Mouse (Mus musculus) kidney, adult 2 months (tissue): ENCODE data around the gene Zfp446. TPM values are rescaled to one million over a fixed set of nuclear protein-coding genes. Genes with fewer than 3 reads are reported as not detected.
A peak's percentile ranks its signal among the peaks of the same experiment; 100 is the strongest.

Source experiments
- DNase-seq: peaks from one replicate; pipeline ENCODE4 v3.0.0; 2021
- H3K27ac ChIP-seq: fragments of 200-500 bp; 2 replicates; pipeline ENCODE4 v1.5.1; 2012; ENCODE audit warnings: low read depth, low read length, control low read depth, inconsistent platforms; ENCODE audit not compliant: insufficient read depth
- H3K27me3 ChIP-seq: fragments of 200-500 bp; replicated peaks from 2 replicates; pipeline ENCODE4 v1.6.1; 2012; ENCODE audit warnings: mild to moderate bottlenecking, moderate library complexity, low read length, inconsistent platforms; ENCODE audit not compliant: control insufficient read depth, insufficient read depth
- H3K36me3 ChIP-seq: fragments of 200-500 bp; 2 replicates; pipeline ENCODE4 v1.6.1; 2012; ENCODE audit warnings: mild to moderate bottlenecking, moderate library complexity, low read length, inconsistent platforms; ENCODE audit not compliant: control insufficient read depth, insufficient read depth
- H3K4me1 ChIP-seq: fragments of 200-500 bp; 2 replicates; pipeline ENCODE4 v1.6.1; 2011; ENCODE audit warnings: low read length; ENCODE audit not compliant: control insufficient read depth, insufficient read depth
- H3K4me3 ChIP-seq: fragments of 200-500 bp; 2 replicates; pipeline ENCODE4 v1.5.1; 2011; ENCODE audit warnings: mild to moderate bottlenecking, low read depth, low read length, control low read depth; ENCODE audit not compliant: insufficient read depth
- CTCF ChIP-seq: fragments of 200-500 bp; conservative IDR thresholded peaks from 2 replicates; pipeline ENCODE4 v1.5.1; 2011; ENCODE audit warnings: low read depth, mild to moderate bottlenecking, control low read depth, low read length, moderate library complexity, mixed read lengths; ENCODE audit not compliant: insufficient read depth, insufficient read length
- POLR2A ChIP-seq: fragments of 200-500 bp; IDR thresholded peaks from one replicate; pipeline ENCODE4 v1.6.1; 2011; ENCODE audit warnings: low read depth, low read length, control low read depth
- WGBS: fragments of 180-500 bp; shearing (Covaris S2); methylation state at CpG from one replicate; pipeline ENCODE4 v1.1.7; 2018; 5-methylcytosine and 5-hydroxymethylcytosine counted together
- polyA plus RNA-seq: library from polyadenylated mRNA; depleted of rRNA; stranded (reverse); fragments of >200 nt; gene quantifications from 2 replicates; pipeline ENCODE4 v1.2.3, GENCODE M21; 2012

Gene Zfp446
- polyA plus RNA-seq, 1 experiment = 5.4 TPM

DNA sequence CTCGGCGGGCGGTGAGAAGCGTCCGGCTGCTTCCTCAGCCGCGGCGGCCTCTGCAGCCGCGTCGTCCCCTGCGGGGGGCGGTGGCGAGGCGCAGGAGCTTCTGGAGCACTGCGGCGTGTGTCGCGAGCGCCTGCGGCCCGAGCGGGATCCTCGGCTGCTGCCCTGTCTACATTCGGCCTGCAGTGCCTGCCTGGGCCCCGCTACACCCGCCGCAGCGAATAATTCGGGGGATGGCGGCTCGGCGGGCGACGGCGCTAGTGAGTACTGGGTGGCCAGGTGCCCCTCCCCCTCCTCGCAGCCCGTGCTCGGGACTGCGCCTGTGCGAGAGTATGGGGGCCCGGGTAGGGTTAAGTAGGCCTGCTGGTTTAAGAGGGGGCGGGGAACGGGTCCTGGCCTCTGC lies 47.2 kb downstream of the Zfp446 start:
- H3K27me3 ChIP-seq = no peaks in the 10 kb centered on the region
- H3K27ac ChIP-seq = peak overlapping the region; percentile 61; the same call in 1 of the 2 replicates
- DNase-seq = peak; percentile 68
- H3K4me1 ChIP-seq = peaks cover 12% of the 10 kb centered on the region
- peak overlapping the region; percentile 65 for H3K4me3 ChIP-seq
- peaks cover 2% of the 10 kb centered on the region; the same call in 1 of the 2 replicates for H3K36me3 ChIP-seq
- WGBS = under 1% methylated on average over 36 of the region's 44 CpGs
- TF ChIP-seq POLR2A (no peak), CTCF (no peak)

DNA sequence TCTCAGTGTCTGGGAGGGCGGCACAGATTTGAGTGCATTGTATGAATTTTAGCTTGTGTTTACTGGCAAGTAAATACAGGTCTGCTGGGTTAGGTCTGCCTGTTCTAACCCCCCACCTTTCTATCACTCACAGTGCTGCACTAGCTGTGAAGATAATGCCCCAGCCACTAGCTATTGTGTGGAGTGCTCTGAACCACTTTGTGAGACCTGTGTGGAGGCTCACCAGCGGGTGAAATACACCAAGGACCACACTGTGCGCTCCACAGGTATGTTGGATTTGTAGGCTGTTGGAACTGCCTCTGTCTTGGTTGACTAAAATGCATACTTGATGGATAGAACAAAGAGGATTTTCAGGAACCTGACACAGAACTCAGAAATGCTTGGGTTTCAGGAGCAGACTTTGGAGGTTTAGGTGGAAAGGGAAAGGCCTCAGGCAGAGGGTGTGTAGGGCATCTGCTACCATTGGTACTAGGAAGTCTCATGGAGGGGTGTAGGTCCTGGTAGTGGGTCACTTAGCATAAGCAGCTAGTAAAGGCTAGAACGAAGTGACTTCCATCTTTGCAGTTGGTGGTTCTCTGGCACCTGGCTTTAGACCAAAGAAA lies 48.0 kb downstream of the Zfp446 start:
- H3K27ac ChIP-seq = no peak overlapping the region
- H3K4me1 ChIP-seq = peaks cover 12% of the 10 kb centered on the region
- 25% methylated on average over 4 of the region's 4 CpGs for WGBS

DNA sequence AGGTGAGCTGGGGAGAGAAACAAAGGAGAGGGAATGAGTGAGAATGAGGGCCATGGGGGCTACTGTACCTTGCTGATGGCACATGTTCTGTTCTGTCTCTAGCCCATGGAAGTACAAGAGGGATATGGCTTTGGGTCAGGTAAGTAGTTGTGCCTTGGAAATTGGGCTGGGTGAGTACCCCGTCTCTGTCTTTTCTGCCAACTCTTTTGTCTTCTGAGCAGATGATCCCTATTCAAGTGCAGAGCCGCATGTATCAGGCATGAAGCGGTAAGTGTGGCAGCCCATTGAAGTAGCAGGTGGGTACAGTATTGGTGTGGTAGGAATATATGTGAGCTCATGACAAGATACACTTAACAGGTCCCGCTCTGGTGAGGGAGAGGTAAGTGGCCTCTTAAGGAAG lies 51.3 kb downstream of the Zfp446 start:
- no peak overlapping the region for H3K27ac ChIP-seq
- H3K4me3 ChIP-seq = no peak overlapping the region
- no peaks in the 10 kb centered on the region for H3K27me3 ChIP-seq
- 90% methylated on average over 4 of the region's 4 CpGs for WGBS
- TF ChIP-seq POLR2A = no peak
- TF ChIP-seq CTCF = no peak
- H3K36me3 ChIP-seq = peaks cover 2% of the 10 kb centered on the region; the same call in 1 of the 2 replicates
- H3K4me1 ChIP-seq = peaks cover 15% of the 10 kb centered on the region
- no peak for DNase-seq

More for the DNA sequence above, 48.0 kb downstream of the Zfp446 start:
- no peaks in the 10 kb centered on the region for H3K27me3 ChIP-seq
- H3K4me3 ChIP-seq = peak overlapping the region; percentile 65
- H3K36me3 ChIP-seq = peaks cover 2% of the 10 kb centered on the region; the same call in 1 of the 2 replicates
- DNase-seq = no peak
- TF ChIP-seq CTCF (no peak), POLR2A (no peak)

DNA sequence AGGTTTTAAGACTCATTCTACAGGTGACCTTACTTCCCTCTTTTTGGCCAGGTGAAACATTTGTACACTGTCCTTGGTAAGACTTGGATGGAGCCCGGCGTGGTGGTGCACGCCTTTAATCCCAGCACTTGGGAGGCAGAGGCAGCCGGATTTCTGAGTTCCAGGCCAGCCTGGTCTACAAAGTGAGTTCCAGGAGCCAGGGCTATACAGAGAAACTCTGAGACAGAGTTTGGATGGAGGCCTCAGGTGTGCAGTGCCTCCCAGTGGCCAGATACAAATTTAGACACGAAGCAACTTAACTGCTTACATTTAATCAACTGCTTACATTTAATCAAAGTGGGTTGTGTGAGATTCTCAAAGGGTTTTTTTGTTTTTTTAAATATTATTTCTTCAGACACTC lies 53.4 kb downstream of the Zfp446 start:
- peak; percentile 34 for DNase-seq
- TF ChIP-seq CTCF = peak; percentile 41
- TF ChIP-seq POLR2A = no peak
- WGBS = 64% methylated on average over 5 of the region's 5 CpGs

DNA sequence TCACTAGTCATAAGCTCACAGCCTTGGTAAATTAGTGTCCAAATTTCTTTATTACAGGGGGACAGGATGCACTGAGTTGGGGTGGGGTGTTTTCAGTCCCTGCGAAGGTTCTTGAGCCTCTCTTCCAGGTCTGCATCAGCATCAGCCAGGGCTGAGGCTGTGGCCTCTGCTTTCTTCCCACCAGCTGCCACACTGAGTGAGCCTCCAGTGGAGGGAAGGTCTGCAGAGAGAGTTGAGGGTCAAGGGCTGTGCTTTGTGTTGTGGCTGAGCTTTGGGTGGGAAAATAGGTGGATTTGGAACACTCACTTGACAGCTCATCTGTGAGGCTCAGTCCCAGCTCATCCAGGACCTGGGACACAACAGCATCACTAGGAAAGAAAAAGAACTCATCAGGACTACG lies 54.3 kb downstream of the Zfp446 start:
- Histone ChIP-seq H3K27ac (no peak overlapping the region), H3K27me3 (no peaks in the 10 kb centered on the region), H3K36me3 (peaks cover 2% of the 10 kb centered on the region; the same call in 1 of the 2 replicates), H3K4me3 (no peak overlapping the region), H3K4me1 (peaks cover 15% of the 10 kb centered on the region; the same call in 1 of the 2 replicates)
- no peak for DNase-seq
- 78% methylated on average over 2 of the region's 2 CpGs for WGBS
- no peak for TF ChIP-seq CTCF
- TF ChIP-seq POLR2A = no peak

More for the DNA sequence above, 53.4 kb downstream of the Zfp446 start:
- no peaks in the 10 kb centered on the region for H3K27me3 ChIP-seq
- peaks cover 2% of the 10 kb centered on the region; the same call in 1 of the 2 replicates for H3K36me3 ChIP-seq
- H3K4me1 ChIP-seq = peaks cover 11% of the 10 kb centered on the region; the same call in 1 of the 2 replicates
- no peak overlapping the region for H3K27ac ChIP-seq
- H3K4me3 ChIP-seq = no peak overlapping the region

DNA sequence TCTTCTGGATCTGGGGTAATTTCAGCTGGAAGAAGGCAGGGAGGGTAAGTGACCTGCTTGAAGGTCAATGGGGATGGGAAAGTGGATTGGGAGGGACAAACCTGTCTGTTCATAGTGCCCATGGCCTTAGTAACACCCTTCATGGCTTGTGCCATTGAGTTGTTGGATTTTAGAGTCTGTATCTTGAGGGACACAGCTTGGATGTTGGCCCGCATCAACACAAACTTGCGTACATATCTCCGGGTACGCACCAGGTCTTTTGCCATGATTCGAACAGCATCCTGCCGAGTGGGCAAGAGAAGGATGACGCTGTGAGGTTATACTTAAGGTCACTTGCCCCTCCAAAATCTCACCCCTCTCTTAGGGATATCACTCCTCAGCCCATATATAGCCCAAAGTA lies 54.9 kb downstream of the Zfp446 start:
- Histone ChIP-seq H3K36me3 (peaks cover 2% of the 10 kb centered on the region; the same call in 1 of the 2 replicates), H3K27me3 (no peaks in the 10 kb centered on the region), H3K4me1 (peaks cover 15% of the 10 kb centered on the region; the same call in 1 of the 2 replicates), H3K4me3 (no peak overlapping the region), H3K27ac (no peak overlapping the region)
- no peak for DNase-seq
- WGBS = 91% methylated on average over 7 of the region's 7 CpGs
- TF ChIP-seq CTCF = no peak
- no peak for TF ChIP-seq POLR2A

DNA sequence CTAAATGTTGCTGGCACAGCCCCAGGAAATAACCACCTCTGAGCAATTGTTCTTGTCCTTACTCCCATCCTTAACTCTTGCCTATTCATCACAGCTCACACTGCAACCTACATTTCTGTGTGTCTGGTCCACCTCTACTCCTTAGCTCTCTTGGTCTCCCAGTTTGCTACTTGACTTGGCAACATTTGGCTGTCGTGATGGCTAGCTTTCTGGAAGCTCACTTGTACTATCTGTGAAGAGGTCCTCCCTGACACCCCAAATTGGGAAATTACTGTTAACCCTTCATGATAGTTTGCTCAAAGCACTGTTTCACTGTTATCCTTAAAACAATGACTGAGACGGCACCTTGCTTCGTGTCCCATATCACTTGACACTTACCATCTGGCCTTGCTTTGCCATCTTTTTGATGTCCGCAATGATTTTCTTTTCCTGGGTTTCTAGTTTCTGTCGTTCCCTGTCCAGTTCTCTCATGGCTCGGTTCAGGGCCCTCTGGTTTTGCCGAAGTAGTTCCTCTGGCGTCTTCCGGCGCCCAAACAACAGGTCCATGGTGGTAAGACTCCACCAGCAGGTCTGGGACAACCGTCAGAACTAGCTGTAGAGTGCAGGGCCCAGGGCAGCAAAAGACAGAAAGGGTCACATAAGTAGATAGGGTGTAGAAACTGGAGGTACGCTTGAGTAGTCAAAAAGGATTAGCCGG lies 56.0 kb downstream of the Zfp446 start:
- no peaks in the 10 kb centered on the region; the same call in 1 of the 2 replicates for H3K36me3 ChIP-seq
- no peaks in the 10 kb centered on the region for H3K27me3 ChIP-seq
- DNase-seq = no peak
- H3K27ac ChIP-seq = peak overlapping the region; percentile 90
- TF ChIP-seq POLR2A (no peak), CTCF (no peak)
- 22% methylated on average over 13 of the region's 13 CpGs for WGBS
- peaks cover 15% of the 10 kb centered on the region; the same call in 1 of the 2 replicates for H3K4me1 ChIP-seq
- H3K4me3 ChIP-seq = peak overlapping the region; percentile 91
